Mouse (Mus musculus) liver, embryonic 16.5 days (tissue): Measurements from ENCODE around the gene Syn2. TPM values are rescaled to one million over a fixed set of nuclear protein-coding genes. Genes with fewer than 3 reads are reported as not detected.

Experiments used
- microRNA-seq: library from miRNA; unstranded; fragments of <30 nt; microRNA quantifications from one replicate; pipeline ENCODE4, GENCODE M21; 2016
- polyA plus RNA-seq: library from polyadenylated mRNA; unstranded; fragments of >200 nt; fragmentation: Nextera tagmentation; extraction: Ambion mirVana; gene quantifications from 2 replicates; pipeline ENCODE4 v1.2.1, GENCODE M21; 2015

The Syn2 gene
- polyA plus RNA-seq, 1 experiment from 2014 or later: 0.25 TPM

Small RNA genes within 50 kb of the gene (microRNA-seq; reads per million reads assigned to microRNA genes)
- gene Gm24767: not detected

Other genes starting within 250 kb of the Syn2 start
- 10.0 TPM in 2 replicates for gene Vgll4, start 164.9 kb upstream of the Syn2 start, polyA plus RNA-seq
- gene Tamm41, start 97.0 kb upstream of the Syn2 start, polyA plus RNA-seq: 17.5 and 19.7 TPM in 2 replicates
- gene Gm17482, start 92.4 kb downstream of the Syn2 start, polyA plus RNA-seq: not detected in 2 replicates
- gene Timp4, start 117.3 kb downstream of the Syn2 start, polyA plus RNA-seq: not detected in 2 replicates
- 1.5 and 1.7 TPM in 2 replicates for gene Pparg, start 226.0 kb downstream of the Syn2 start, polyA plus RNA-seq